Comparison of ENCODE assay signal across 28 mouse cellular contexts in the genomic region with DNA sequence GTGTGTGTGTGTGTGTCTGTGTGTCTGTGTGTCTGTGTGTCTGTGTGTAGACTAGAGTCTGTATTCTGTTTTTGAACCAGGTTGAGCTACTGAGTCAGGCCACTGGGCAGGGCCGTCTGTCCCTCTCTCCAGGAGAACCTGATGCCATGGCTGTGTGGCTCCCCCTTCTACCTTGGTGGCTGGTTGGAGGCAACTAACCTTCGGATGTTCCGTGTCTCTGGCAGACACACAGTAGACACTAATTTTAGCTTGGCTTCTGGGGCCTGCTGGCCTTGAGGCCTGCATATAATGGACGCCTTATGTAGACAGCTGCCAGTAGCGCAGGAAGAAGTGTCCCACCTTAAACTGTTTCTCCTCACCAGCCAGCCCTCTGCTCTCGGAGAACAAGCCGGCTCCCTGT.
DNase-seq lines count a peak whose midpoint lies in the region; ATAC-seq and TF ChIP-seq lines count a peak whose summit lies in the region.
"Had no signal": no experiment of that assay in that cellular context is flagged by ENCODE, and none has a peak within 500 bp of the region (broad histone marks: within the 10 kb centered on the region; RNA-seq: fewer than 3 reads in every experiment).

No protein-coding gene starts in this region.

- no peak overlapping the region for H3K4me2 ChIP-seq in embryonic facial prominence, embryonic 14.5 days (ENCODE audit: low read depth, low read length)
- no peak overlapping the region for H3K4me2 ChIP-seq in hindbrain, embryonic 11.5 days (replicated peaks; ENCODE audit: low read depth, low read length)
- H3K4me2 ChIP-seq in stomach, embryonic 16.5 days (ENCODE audit: low read depth, low read length) = no peak overlapping the region
- H3K4me2 ChIP-seq in stomach, postnatal 0 days (replicated peaks; ENCODE audit: low read depth) = no peak overlapping the region
- H3K4me2 ChIP-seq: embryonic facial prominence, embryonic 12.5 days; forebrain, embryonic 12.5 days; forebrain, embryonic 15.5 days; heart, embryonic 11.5 days; hindbrain, embryonic 13.5 days; intestine, embryonic 15.5 days had no signal

- peak overlapping the region; percentile 16; the same call in 1 of the 2 replicates for H3K9ac ChIP-seq in embryonic facial prominence, embryonic 14.5 days (ENCODE audit: low read depth, low read length)
- H3K9ac ChIP-seq in hindbrain, embryonic 11.5 days (ENCODE audit: low read depth, low read length) = no peak overlapping the region
- 0 out of 2 replicates have a peak overlapping the region, but pooled peaks have one; percentile 11 for H3K9ac ChIP-seq in stomach, embryonic 16.5 days (ENCODE audit: low read length)
- H3K9ac ChIP-seq in stomach, postnatal 0 days (ENCODE audit: low read length) = no peak overlapping the region
- H3K9ac ChIP-seq: embryonic facial prominence, embryonic 12.5 days; forebrain, embryonic 12.5 days; forebrain, embryonic 15.5 days; hindbrain, embryonic 13.5 days; intestine, embryonic 15.5 days had no signal

- H3K4me3 ChIP-seq in embryonic facial prominence, embryonic 14.5 days (ENCODE audit: low read depth, low read length) = no peak overlapping the region
- H3K4me3 ChIP-seq in embryonic facial prominence, embryonic 10.5 days = no peak overlapping the region
- H3K4me3 ChIP-seq in heart, embryonic 10.5 days = no peak overlapping the region
- no peak overlapping the region for H3K4me3 ChIP-seq in hindbrain, embryonic 10.5 days
- no peak overlapping the region for H3K4me3 ChIP-seq in hindbrain, embryonic 11.5 days (ENCODE audit: low read depth, low read length)
- no peak overlapping the region for H3K4me3 ChIP-seq in stomach, embryonic 16.5 days (replicated peaks; ENCODE audit: low read length)
- H3K4me3 ChIP-seq in stomach, postnatal 0 days (ENCODE audit: low read depth, low read length) = no peak overlapping the region
- H3K4me3 ChIP-seq: embryonic facial prominence, embryonic 12.5 days; erythroblast, embryonic 14.5 days; forebrain, embryonic 12.5 days; forebrain, embryonic 15.5 days; hindbrain, embryonic 13.5 days; intestine, embryonic 15.5 days had no signal

- 58% methylated on average over 7 of the region's 7 CpGs for WGBS in embryonic facial prominence, embryonic 14.5 days
- WGBS in embryonic facial prominence, embryonic 10.5 days = 60% methylated on average over 7 of the region's 7 CpGs
- WGBS in heart, embryonic 10.5 days = 67% methylated on average over 7 of the region's 7 CpGs
- 76% methylated on average over 7 of the region's 7 CpGs for WGBS in hindbrain, embryonic 10.5 days
- 70% methylated on average over 7 of the region's 7 CpGs for WGBS in hindbrain, embryonic 11.5 days
- 59% methylated on average over 7 of the region's 7 CpGs for WGBS in stomach, embryonic 16.5 days
- 59% methylated on average over 7 of the region's 7 CpGs for WGBS in stomach, postnatal 0 days

- no peaks in the 10 kb centered on the region for H3K27me3 ChIP-seq in embryonic facial prominence, embryonic 14.5 days (replicated peaks; ENCODE audit: control insufficient read depth, insufficient read depth, low read length)
- no peaks in the 10 kb centered on the region for H3K27me3 ChIP-seq in embryonic facial prominence, embryonic 10.5 days (replicated peaks; ENCODE audit: low read depth, poor library complexity, severe bottlenecking)
- H3K27me3 ChIP-seq in heart, embryonic 10.5 days (ENCODE audit: insufficient read depth, poor library complexity, severe bottlenecking) = no peaks in the 10 kb centered on the region
- H3K27me3 ChIP-seq in hindbrain, embryonic 10.5 days (ENCODE audit: insufficient read depth, poor library complexity, severe bottlenecking) = no peaks in the 10 kb centered on the region
- no peaks in the 10 kb centered on the region for H3K27me3 ChIP-seq in hindbrain, embryonic 11.5 days (ENCODE audit: control insufficient read depth, insufficient read depth, low read length)
- no peaks in the 10 kb centered on the region for H3K27me3 ChIP-seq in stomach, embryonic 16.5 days (ENCODE audit: control insufficient read depth, insufficient read depth, low read length)
- no peaks in the 10 kb centered on the region for H3K27me3 ChIP-seq in stomach, postnatal 0 days (ENCODE audit: control insufficient read depth, insufficient read depth, low read length)
- H3K27me3 ChIP-seq: CH12.LX; embryonic facial prominence, embryonic 12.5 days; forebrain, embryonic 12.5 days; forebrain, embryonic 15.5 days; hindbrain, embryonic 13.5 days; intestine, embryonic 15.5 days; Patski had no signal

- no peaks in the 10 kb centered on the region for H3K36me3 ChIP-seq in embryonic facial prominence, embryonic 14.5 days (ENCODE audit: control insufficient read depth, insufficient read depth, low read length)
- H3K36me3 ChIP-seq in embryonic facial prominence, embryonic 10.5 days (replicated peaks) = no peaks in the 10 kb centered on the region
- H3K36me3 ChIP-seq in heart, embryonic 10.5 days = no peaks in the 10 kb centered on the region
- H3K36me3 ChIP-seq in hindbrain, embryonic 10.5 days = no peaks in the 10 kb centered on the region
- H3K36me3 ChIP-seq in hindbrain, embryonic 11.5 days (ENCODE audit: control insufficient read depth, insufficient read depth, low read length) = no peaks in the 10 kb centered on the region
- H3K36me3 ChIP-seq in stomach, embryonic 16.5 days (ENCODE audit: control insufficient read depth, insufficient read depth, low read length) = no peaks in the 10 kb centered on the region
- H3K36me3 ChIP-seq in stomach, postnatal 0 days (ENCODE audit: control insufficient read depth, insufficient read depth, low read length) = no peaks in the 10 kb centered on the region
- H3K36me3 ChIP-seq: embryonic facial prominence, embryonic 12.5 days; forebrain, embryonic 12.5 days; forebrain, embryonic 15.5 days; G1E; hindbrain, embryonic 13.5 days; intestine, embryonic 15.5 days had no signal

- H3K9me3 ChIP-seq in embryonic facial prominence, embryonic 14.5 days (ENCODE audit: control insufficient read depth, low read length) = no peaks in the 10 kb centered on the region
- H3K9me3 ChIP-seq in embryonic facial prominence, embryonic 10.5 days = no peaks in the 10 kb centered on the region
- no peaks in the 10 kb centered on the region for H3K9me3 ChIP-seq in heart, embryonic 10.5 days
- no peaks in the 10 kb centered on the region for H3K9me3 ChIP-seq in hindbrain, embryonic 10.5 days
- H3K9me3 ChIP-seq in hindbrain, embryonic 11.5 days (ENCODE audit: control insufficient read depth, low read length) = no peaks in the 10 kb centered on the region
- H3K9me3 ChIP-seq in stomach, embryonic 16.5 days (replicated peaks; ENCODE audit: control insufficient read depth, low read length) = no peaks in the 10 kb centered on the region
- H3K9me3 ChIP-seq in stomach, postnatal 0 days (ENCODE audit: control insufficient read depth, low read length) = no peaks in the 10 kb centered on the region
- H3K9me3 ChIP-seq: embryonic facial prominence, embryonic 12.5 days; forebrain, embryonic 12.5 days; forebrain, embryonic 15.5 days; hindbrain, embryonic 13.5 days; intestine, embryonic 15.5 days had no signal

- no peak overlapping the region for H3K27ac ChIP-seq in embryonic facial prominence, embryonic 14.5 days (replicated peaks; ENCODE audit: low read depth, low read length)
- no peak overlapping the region for H3K27ac ChIP-seq in embryonic facial prominence, embryonic 10.5 days (replicated peaks)
- peak overlapping the region; percentile 17; the same call in 1 of the 2 replicates for H3K27ac ChIP-seq in heart, embryonic 10.5 days
- H3K27ac ChIP-seq in hindbrain, embryonic 10.5 days = peak overlapping the region; percentile 31; the same call in 1 of the 2 replicates
- no peak overlapping the region for H3K27ac ChIP-seq in hindbrain, embryonic 11.5 days (ENCODE audit: low read depth, low read length)
- no peak overlapping the region for H3K27ac ChIP-seq in stomach, embryonic 16.5 days (ENCODE audit: low read length)
- no peak overlapping the region for H3K27ac ChIP-seq in stomach, postnatal 0 days (replicated peaks)
- H3K27ac ChIP-seq: embryonic facial prominence, embryonic 12.5 days; forebrain, embryonic 12.5 days; forebrain, embryonic 15.5 days; hindbrain, embryonic 13.5 days; intestine, embryonic 15.5 days had no signal

- DNase-seq in embryonic facial prominence, embryonic 14.5 days (ENCODE audit: low spot score) = no peak
- no peak for DNase-seq in embryonic facial prominence, embryonic 10.5 days (ENCODE audit: low spot score)
- DNase-seq in heart, embryonic 10.5 days (ENCODE audit: low spot score) = no peak
- no peak for DNase-seq in heart, adult 11 months
- no peak for DNase-seq in hindbrain, embryonic 10.5 days (ENCODE audit: low spot score)
- DNase-seq in hindbrain, embryonic 11.5 days (ENCODE audit: low spot score) = no peak
- no peak for DNase-seq in stomach, postnatal 0 days (ENCODE audit: low spot score)
- DNase-seq: adrenal gland, postnatal 10 days; adrenal gland, postnatal 36 days; cerebellum, adult 18-20 months; cerebellum, adult 9-10 months; cerebellum, postnatal 14 days; gastrocnemius, postnatal 25 days; heart, postnatal 14 days; heart, postnatal 4 days; kidney, adult 11 months had no signal

- TF ChIP-seq EP300 in stomach, postnatal 0 days (optimal IDR thresholded peaks at IDR 0.05) = no peak

- H3K4me1 ChIP-seq in embryonic facial prominence, embryonic 14.5 days (ENCODE audit: control insufficient read depth, insufficient read depth, low read length) = no peaks in the 10 kb centered on the region
- peaks cover 11% of the 10 kb centered on the region; the same call in 1 of the 2 replicates for H3K4me1 ChIP-seq in embryonic facial prominence, embryonic 10.5 days
- H3K4me1 ChIP-seq in heart, embryonic 10.5 days = peaks cover 11% of the 10 kb centered on the region
- peaks cover 22% of the 10 kb centered on the region for H3K4me1 ChIP-seq in hindbrain, embryonic 10.5 days (replicated peaks)
- H3K4me1 ChIP-seq in hindbrain, embryonic 11.5 days (replicated peaks; ENCODE audit: control insufficient read depth, insufficient read depth, low read length) = no peaks in the 10 kb centered on the region
- H3K4me1 ChIP-seq in stomach, embryonic 16.5 days (ENCODE audit: control insufficient read depth, insufficient read depth, low read length) = no peaks in the 10 kb centered on the region
- H3K4me1 ChIP-seq in stomach, postnatal 0 days (replicated peaks; ENCODE audit: control insufficient read depth, insufficient read depth) = no peaks in the 10 kb centered on the region
- H3K4me1 ChIP-seq: embryonic facial prominence, embryonic 12.5 days; forebrain, embryonic 12.5 days; forebrain, embryonic 15.5 days; hindbrain, embryonic 13.5 days; intestine, embryonic 15.5 days had no signal

- no peak for ATAC-seq in embryonic facial prominence, embryonic 14.5 days (ENCODE audit: low read depth)
- no peak for ATAC-seq in hindbrain, embryonic 11.5 days (ENCODE audit: low FRiP score)
- ATAC-seq in stomach, embryonic 16.5 days (ENCODE audit: insufficient read depth, low FRiP score) = no peak
- ATAC-seq in stomach, postnatal 0 days (ENCODE audit: low FRiP score, low TSS enrichment) = no peak
- ATAC-seq: forebrain, embryonic 15.5 days; hindbrain, embryonic 16.5 days; intestine, embryonic 15.5 days; Patski had no signal

- TF ChIP-seq CTCF in stomach, postnatal 0 days (IDR thresholded peaks at IDR 0.05; ENCODE audit: low read depth) = no peak

Comparison
In these comparisons a context has a peak if more than half of its experiments do, and no peak if none do; other contexts are left out.
1. H3K27ac ChIP-seq: peak in heart, embryonic 10.5 days (single experiment) and hindbrain, embryonic 10.5 days (single experiment); none in embryonic facial prominence, embryonic 14.5 days (single experiment), embryonic facial prominence, embryonic 10.5 days (single experiment), hindbrain, embryonic 11.5 days (single experiment), stomach, embryonic 16.5 days (single experiment) and stomach, postnatal 0 days (single experiment).
2. H3K9ac ChIP-seq: peak in embryonic facial prominence, embryonic 14.5 days (single experiment) and stomach, embryonic 16.5 days (single experiment); none in hindbrain, embryonic 11.5 days (single experiment) and stomach, postnatal 0 days (single experiment).